Mouse (Mus musculus) lung, postnatal 25 days (tissue): ENCODE measurements around the gene Dcdc2c.

Experiments used
- DNase-seq: peaks from one replicate; pipeline ENCODE4 v3.0.0; 2022; ENCODE audit warnings: low spot score

The Dcdc2c gene

DNA sequence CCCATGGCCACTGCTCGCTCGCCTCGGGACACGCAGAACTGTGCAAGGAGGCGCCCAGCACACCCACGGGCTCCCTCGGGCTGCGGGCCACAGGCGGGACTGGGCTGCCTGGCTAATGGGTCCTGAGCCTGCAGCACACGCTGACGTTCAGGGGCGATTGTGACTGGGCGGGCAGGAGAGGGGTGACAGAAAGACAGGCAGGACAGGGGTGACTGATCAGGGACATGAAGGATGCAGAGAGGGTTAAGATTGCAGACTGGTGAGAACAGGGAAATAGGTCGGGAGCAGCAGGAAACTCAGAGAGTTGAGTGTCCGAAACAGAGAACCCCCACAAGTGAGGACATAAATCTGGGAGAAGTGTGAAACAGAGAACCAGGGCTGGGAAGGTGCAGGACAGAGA lies at the start of gene Dcdc2c:
Dcdc2c (minus strand) TSS at position 101 of the 400 bp plus-strand sequence.
- no peak for DNase-seq

GRCm38 (mm10) chr12:28598526-28598991 lies 46.4 kb upstream of the Dcdc2c start:
- no peak for DNase-seq

DNA sequence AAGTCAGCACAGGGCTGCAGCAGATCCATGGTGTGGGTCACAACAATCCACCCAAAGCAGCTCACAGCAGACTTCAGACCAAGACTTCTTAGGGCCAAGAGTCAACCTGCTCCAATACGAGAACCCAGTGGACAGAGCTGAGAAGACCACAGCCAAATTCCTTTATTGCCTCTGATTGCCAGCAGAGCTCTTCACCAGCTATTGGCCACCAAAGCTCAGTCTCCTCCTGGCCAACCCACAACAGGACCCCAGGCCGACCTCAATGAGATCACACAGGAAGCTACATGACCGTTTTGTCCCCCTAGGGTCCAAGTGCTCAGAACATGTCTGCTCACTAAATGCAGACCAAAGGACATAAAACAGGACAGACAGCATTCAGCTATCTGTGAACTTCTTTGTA lies 45.9 kb upstream of the Dcdc2c start:
- DNase-seq, result no peak

- no peak for DNase-seq
These were observed 45.5 kb upstream of the Dcdc2c start for GRCm38 (mm10) chr12:28597699-28598098.

GRCm38 (mm10) chr12:28596851-28597250 lies 44.7 kb upstream of the Dcdc2c start:
- no peak for DNase-seq

DNA sequence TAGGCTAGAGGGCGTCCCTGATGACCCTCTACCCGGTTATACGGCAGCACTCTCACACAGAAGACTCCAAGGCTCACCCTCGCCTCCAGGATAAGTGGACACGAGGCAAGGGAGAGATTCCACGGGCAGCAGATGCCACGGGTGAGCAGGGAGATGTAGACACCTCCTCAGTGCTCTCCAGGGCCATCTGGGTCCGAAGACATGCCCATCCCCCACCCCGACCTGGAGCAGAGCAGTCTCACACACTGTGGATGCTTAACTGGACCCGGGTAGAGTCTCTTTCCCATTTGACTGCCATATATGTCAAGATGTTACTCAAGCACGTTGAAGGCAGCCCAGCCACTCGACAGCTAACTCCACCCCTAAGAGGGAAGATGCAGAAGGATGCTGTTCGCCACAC lies 38.2 kb upstream of the Dcdc2c start:
- DNase-seq, result no peak

DNA sequence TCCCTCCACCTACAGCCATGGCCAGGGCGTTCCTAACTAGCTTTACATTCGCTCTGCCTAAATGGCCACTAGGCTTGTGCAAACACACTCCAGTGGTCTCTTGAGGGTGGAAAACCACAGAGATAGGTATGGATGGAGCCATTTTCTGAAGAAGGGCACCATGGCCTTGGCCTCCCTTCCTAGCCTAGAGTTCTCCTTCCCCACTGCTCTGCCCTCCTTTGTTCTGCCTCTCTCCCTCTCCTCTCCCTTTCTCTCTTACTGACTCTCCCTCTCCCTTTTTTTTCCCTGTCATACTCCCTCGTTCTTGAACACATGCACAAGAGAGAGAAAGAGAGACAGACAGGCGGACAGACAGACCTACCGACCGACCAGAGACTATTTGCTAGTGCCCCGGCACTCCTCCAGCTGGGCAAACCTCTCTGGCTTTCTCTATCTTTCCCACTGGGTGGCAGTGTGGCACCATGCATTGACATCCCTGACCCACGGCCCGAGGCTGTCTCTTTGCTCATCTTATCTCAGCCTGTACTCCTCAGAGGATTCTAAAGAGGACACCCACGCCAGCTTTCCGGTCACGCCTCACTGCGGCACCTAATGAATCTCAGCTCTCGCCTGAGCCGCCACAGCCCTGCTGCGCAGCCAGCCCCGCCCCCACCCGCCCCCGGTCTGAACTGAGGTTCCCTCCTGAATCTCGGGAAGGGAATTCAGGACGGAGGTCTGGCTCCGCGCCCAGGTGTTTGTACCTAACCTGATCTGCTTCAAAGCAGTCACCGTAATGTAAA lies 37.1 kb upstream of the Dcdc2c start:
- DNase-seq, result peak; percentile 72

DNA sequence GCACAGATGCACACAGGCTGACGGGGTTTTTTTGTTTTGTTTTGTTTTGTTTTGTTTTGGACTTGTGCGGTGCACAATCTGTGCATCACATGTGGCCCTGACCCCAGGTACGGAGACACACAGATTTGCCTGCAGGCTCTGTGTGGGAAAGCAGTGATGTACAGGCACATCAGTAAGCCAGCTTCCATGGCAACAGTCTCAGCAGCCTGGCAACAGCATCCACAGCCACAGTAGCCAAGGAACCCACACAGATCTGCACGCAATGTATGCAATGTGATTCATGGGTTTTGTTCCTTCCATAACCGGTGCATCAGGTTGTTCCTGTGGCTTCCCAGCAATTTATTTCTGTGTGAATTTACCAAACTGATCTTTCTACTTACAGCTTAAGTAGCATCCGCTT lies 35.8 kb upstream of the Dcdc2c start:
- no peak for DNase-seq

- DNase-seq, result no peak
These were observed 31.8 kb upstream of the Dcdc2c start for GRCm38 (mm10) chr12:28584036-28584435.

DNA sequence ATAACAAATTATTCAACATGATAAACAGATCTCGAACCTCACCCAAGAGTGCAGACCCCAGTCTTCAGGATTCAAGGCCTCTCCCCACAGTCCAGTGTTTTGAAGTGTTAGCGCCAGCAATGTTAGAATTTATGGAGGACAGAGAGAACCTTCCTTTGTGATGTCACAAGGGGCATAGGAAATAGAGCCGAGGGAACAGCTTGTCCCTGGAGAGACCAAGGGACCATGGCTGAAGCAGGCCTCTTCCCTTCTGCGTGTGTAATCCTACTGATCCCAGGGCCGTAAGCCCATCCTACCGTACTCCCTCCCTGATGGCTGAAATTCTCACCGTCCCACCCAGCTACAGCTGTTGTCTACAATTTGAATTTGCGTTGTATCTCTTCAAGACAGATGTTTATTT lies 30.2 kb upstream of the Dcdc2c start, which contains the start of gene Allc:
Allc (minus strand) TSS at position 101 of the 400 bp plus-strand sequence.
- DNase-seq, result no peak

GRCm38 (mm10) chr12:28579132-28579531 lies 26.9 kb upstream of the Dcdc2c start:
- DNase-seq, result no peak

GRCm38 (mm10) chr12:28578147-28578546 lies 25.9 kb upstream of the Dcdc2c start:
- DNase-seq, result no peak

DNA sequence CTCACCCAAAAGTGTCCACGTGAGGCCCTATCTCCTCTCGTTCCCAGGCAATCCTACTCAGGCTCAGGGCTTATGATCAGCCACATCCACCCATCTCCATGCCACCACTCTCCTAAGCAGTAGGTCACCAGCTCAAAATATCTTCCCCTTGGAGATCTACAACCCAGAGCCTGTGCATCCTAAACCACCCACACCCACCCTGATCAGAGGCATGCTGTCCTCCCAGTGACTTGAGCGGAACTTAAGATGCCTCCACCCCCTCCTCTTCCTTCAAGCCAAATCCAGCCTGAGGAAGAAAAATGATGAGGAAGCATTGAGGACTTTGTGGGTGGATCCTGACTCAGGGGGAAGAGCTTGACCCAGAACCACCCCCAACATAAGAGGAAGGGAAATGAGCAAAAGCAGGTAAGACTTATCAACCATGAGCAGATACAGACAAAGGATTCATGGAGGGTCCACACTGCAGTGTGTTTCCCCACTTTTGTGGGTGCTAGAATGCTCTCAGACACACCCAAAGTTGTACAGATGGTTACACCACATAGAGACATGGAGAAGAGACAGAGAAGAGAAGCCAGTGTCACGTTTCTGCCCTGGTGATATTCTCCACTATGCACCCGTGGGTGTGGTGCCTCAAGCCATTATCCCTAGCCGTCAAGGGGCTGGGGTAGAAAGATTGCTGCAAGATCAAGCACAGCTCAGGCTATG lies 23.3 kb upstream of the Dcdc2c start:
- DNase-seq, result no peak

DNA sequence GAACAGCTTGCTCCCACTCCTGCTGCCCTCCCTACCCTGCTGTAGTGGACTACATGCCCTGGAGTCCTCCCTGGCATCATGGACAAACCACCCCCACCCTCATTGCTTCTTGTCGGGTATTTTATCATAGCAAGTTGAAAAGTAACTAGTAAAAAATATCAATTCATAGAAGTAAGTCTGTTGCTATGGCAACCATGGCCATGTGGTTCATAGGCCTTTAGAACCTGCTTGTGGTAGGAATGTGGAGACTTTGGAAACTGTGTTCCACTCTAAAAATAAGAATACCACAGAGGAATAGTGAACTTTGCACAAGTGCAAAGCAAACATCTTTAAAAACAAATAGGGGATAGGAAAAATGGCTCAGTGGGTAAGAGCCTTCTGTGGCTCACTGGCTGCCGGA lies 20.0 kb upstream of the Dcdc2c start:
- DNase-seq, result no peak

GRCm38 (mm10) chr12:28551775-28552174 lies 424 bp downstream of the Dcdc2c start:
- no peak for DNase-seq

DNA sequence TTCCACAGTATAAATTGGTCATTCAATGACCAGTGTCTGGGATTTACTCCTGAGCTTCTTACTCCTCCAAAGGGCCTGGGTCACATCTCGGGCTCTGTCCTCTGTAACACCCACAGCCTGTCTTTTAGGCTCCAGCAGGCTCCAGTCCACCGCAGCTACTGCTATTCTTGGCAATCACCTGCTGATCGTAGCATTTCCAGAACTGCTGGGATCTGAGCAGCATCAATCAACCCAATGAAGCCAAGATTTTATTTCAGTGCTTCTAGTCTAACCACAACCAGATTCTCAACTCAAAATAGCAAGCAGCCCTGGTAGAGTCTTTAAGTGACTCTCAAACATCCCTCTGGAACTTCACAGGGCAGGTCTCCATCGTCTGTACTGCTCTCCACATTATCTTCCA lies 3.3 kb downstream of the Dcdc2c start:
- no peak for DNase-seq

DNA sequence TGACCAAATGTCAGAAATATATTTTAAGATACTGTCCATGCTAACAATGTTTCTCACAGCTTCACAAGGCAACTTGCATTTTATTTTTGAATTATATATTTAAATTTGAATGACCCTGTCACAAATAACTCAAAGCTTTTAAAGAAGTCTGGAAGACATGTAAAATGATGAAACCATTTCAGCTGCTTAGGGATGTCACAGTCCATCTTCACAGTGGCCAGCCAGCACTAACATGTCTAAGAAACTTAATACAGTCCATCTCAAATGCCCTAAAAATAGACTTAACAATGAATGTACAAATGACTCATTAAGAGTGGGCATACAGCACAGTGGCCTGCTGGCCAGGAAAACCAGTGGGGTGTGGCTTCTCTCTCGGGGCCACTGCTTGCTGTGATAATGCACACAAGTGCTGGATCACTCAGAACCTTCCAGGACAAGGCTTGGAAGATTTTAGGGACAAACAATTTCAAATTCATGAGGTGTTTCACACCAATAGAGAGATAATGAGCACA lies 37.9 kb downstream of the Dcdc2c start:
- DNase-seq, result no peak

- no peak for DNase-seq
These were observed 42.4 kb downstream of the Dcdc2c start for GRCm38 (mm10) chr12:28509699-28510280.

DNA sequence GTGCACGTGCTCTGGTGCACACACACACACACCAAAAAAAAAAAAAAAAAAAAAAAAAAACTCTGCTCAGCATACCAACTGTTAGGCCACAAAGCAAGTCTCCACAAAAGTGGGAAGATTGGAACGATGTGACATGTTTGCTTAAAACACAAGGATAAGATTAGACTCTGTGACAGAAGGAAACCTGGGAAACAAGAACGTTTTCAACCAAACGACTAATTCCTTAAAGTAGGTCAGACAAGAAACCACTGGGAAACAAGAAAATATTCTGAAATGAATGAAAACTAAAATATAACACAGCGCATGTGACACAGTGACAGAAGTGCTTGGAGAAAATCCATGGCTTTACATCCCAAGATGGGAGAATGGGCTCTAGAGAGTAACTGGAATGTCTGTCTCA lies 57.9 kb downstream of the Dcdc2c start:
- no peak for DNase-seq

- DNase-seq, result no peak
These were observed 69.6 kb downstream of the Dcdc2c start for GRCm38 (mm10) chr12:28482483-28483160.

GRCm38 (mm10) chr12:28460951-28461431 lies 91.2 kb downstream of the Dcdc2c start:
- no peak for DNase-seq

- no peak for DNase-seq
These were observed 91.7 kb downstream of the Dcdc2c start for GRCm38 (mm10) chr12:28460523-28460922.
